Mouse (Mus musculus): ENCODE data around the gene Rad51c. TPM values are rescaled to one million over a fixed set of nuclear protein-coding genes. Genes with fewer than 3 reads are reported as not detected.
"Not testable (repeated sequence)": the region's sequence is repeated elsewhere in the genome, so short reads cannot be mapped to it uniquely, and the experiment has no call there.

The Rad51c gene
- polyA plus RNA-seq, 1 experiment = 8.6 TPM

- TF ChIP-seq POLR2A (IDR thresholded peaks at IDR 0.05; ENCODE audit: low read depth, low read length) (no peak), CTCF (IDR thresholded peaks at IDR 0.05; ENCODE audit: borderline replicate concordance, insufficient read depth, low read length) (no peak)
- Histone ChIP-seq H3K4me3 (ENCODE audit: insufficient read depth, low read length) (peak overlapping the region; percentile 2; the same call in 1 of the 2 replicates), H3K27ac (ENCODE audit: insufficient read depth, low read length) (peak overlapping the region; percentile 72; the same call in 1 of the 2 replicates), H3K4me1 (ENCODE audit: control insufficient read depth, insufficient read depth, low read length) (no peaks in the 10 kb centered on the region)
Measured at GRCm38 (mm10) chr11:87421760-87422201, 17.0 kb upstream of the Rad51c start.

- Histone ChIP-seq H3K4me1 (ENCODE audit: control insufficient read depth, insufficient read depth, low read length) (no peaks in the 10 kb centered on the region), H3K4me3 (ENCODE audit: insufficient read depth, low read length) (no peak overlapping the region), H3K27ac (ENCODE audit: insufficient read depth, low read length) (no peak overlapping the region)
- no peak for TF ChIP-seq CTCF (IDR thresholded peaks at IDR 0.05; ENCODE audit: borderline replicate concordance, insufficient read depth, low read length)
- TF ChIP-seq POLR2A (IDR thresholded peaks at IDR 0.05; ENCODE audit: low read depth, low read length) = no peak
Measured at GRCm38 (mm10) chr11:87420861-87421260, 16.1 kb upstream of the Rad51c start.

- H3K27ac ChIP-seq (ENCODE audit: insufficient read depth, low read length) = no peak overlapping the region
- no peaks in the 10 kb centered on the region for H3K4me1 ChIP-seq (ENCODE audit: control insufficient read depth, insufficient read depth, low read length)
- TF ChIP-seq CTCF (IDR thresholded peaks at IDR 0.05; ENCODE audit: borderline replicate concordance, insufficient read depth, low read length) (no peak), POLR2A (IDR thresholded peaks at IDR 0.05; ENCODE audit: low read depth, low read length) (no peak)
Measured at GRCm38 (mm10) chr11:87416120-87416519, 11.4 kb upstream of the Rad51c start.

GRCm38 (mm10) chr11:87413412-87413811 is 8.7 kb upstream of the Rad51c start:
- H3K4me3 ChIP-seq (ENCODE audit: insufficient read depth, low read length); H3K27ac ChIP-seq (ENCODE audit: insufficient read depth, low read length); H3K4me1 ChIP-seq (ENCODE audit: control insufficient read depth, insufficient read depth, low read length): not testable (repeated sequence)

More at GRCm38 (mm10) chr11:87416120-87416519, 11.4 kb upstream of the Rad51c start:
- no peak overlapping the region for H3K4me3 ChIP-seq (ENCODE audit: insufficient read depth, low read length)

GRCm38 (mm10) chr11:87404111-87404853 is 472 bp downstream of the Rad51c start:
- H3K27ac ChIP-seq (ENCODE audit: insufficient read depth, low read length) = peak overlapping the region; percentile 86
- H3K4me3 ChIP-seq (ENCODE audit: insufficient read depth, low read length) = peak overlapping the region; percentile 64
- no peaks in the 10 kb centered on the region for H3K4me1 ChIP-seq (ENCODE audit: control insufficient read depth, insufficient read depth, low read length)
- TF ChIP-seq CTCF (IDR thresholded peaks at IDR 0.05; ENCODE audit: borderline replicate concordance, insufficient read depth, low read length) (no peak), POLR2A (IDR thresholded peaks at IDR 0.05; ENCODE audit: low read depth, low read length) (peak; percentile 92)

- TF ChIP-seq POLR2A (IDR thresholded peaks at IDR 0.05; ENCODE audit: low read depth, low read length) = no peak
- TF ChIP-seq CTCF (IDR thresholded peaks at IDR 0.05; ENCODE audit: borderline replicate concordance, insufficient read depth, low read length) = no peak
- Histone ChIP-seq H3K4me3 (ENCODE audit: insufficient read depth, low read length) (no peak overlapping the region), H3K4me1 (ENCODE audit: control insufficient read depth, insufficient read depth, low read length) (no peaks in the 10 kb centered on the region), H3K27ac (ENCODE audit: insufficient read depth, low read length) (no peak overlapping the region)
Measured at GRCm38 (mm10) chr11:87398402-87398801, 6.4 kb downstream of the Rad51c start.

GRCm38 (mm10) chr11:87393855-87394254 is 10.9 kb downstream of the Rad51c start:
- TF ChIP-seq POLR2A (IDR thresholded peaks at IDR 0.05; ENCODE audit: low read depth, low read length) = no peak
- TF ChIP-seq CTCF (IDR thresholded peaks at IDR 0.05; ENCODE audit: borderline replicate concordance, insufficient read depth, low read length) = 0 out of 2 replicates have a peak, but pooled peaks have one; percentile 13
- H3K4me3 ChIP-seq (ENCODE audit: insufficient read depth, low read length) = no peak overlapping the region
- no peaks in the 10 kb centered on the region for H3K4me1 ChIP-seq (ENCODE audit: control insufficient read depth, insufficient read depth, low read length)
- H3K27ac ChIP-seq (ENCODE audit: insufficient read depth, low read length) = no peak overlapping the region

GRCm38 (mm10) chr11:87385676-87386075 is 19.1 kb downstream of the Rad51c start:
- Histone ChIP-seq H3K27ac (ENCODE audit: insufficient read depth, low read length) (no peak overlapping the region), H3K4me1 (ENCODE audit: control insufficient read depth, insufficient read depth, low read length) (no peaks in the 10 kb centered on the region), H3K4me3 (ENCODE audit: insufficient read depth, low read length) (no peak overlapping the region)
- TF ChIP-seq CTCF (IDR thresholded peaks at IDR 0.05; ENCODE audit: borderline replicate concordance, insufficient read depth, low read length) = no peak

- TF ChIP-seq CTCF (IDR thresholded peaks at IDR 0.05; ENCODE audit: borderline replicate concordance, insufficient read depth, low read length) (no peak), POLR2A (IDR thresholded peaks at IDR 0.05; ENCODE audit: low read depth, low read length) (no peak)
- Histone ChIP-seq H3K4me3 (ENCODE audit: insufficient read depth, low read length) (no peak overlapping the region), H3K27ac (ENCODE audit: insufficient read depth, low read length) (no peak overlapping the region), H3K4me1 (ENCODE audit: control insufficient read depth, insufficient read depth, low read length) (no peaks in the 10 kb centered on the region)
Measured at GRCm38 (mm10) chr11:87384551-87384950, 20.2 kb downstream of the Rad51c start.

- Histone ChIP-seq H3K27ac (ENCODE audit: insufficient read depth, low read length) (no peak overlapping the region), H3K4me1 (ENCODE audit: control insufficient read depth, insufficient read depth, low read length) (no peaks in the 10 kb centered on the region), H3K4me3 (ENCODE audit: insufficient read depth, low read length) (no peak overlapping the region)
- TF ChIP-seq POLR2A (IDR thresholded peaks at IDR 0.05; ENCODE audit: low read depth, low read length) (no peak), CTCF (IDR thresholded peaks at IDR 0.05; ENCODE audit: borderline replicate concordance, insufficient read depth, low read length) (no peak)
Measured at GRCm38 (mm10) chr11:87367865-87368580, 36.7 kb downstream of the Rad51c start.
